ENCODE assay signal across 25 mouse cellular contexts in genomic region chr5:72776595-72776994, GRCm38 (mm10). TPM values are rescaled to one million over a fixed set of nuclear protein-coding genes. Genes with fewer than 3 reads are reported as not detected.
"Had no signal": no experiment of that assay in that cellular context is flagged by ENCODE, and none has a peak within 500 bp of the region (broad histone marks: within the 10 kb centered on the region; RNA-seq: fewer than 3 reads in every experiment).

No protein-coding gene starts in this region.

- H3K9ac ChIP-seq: heart, embryonic 12.5 days; hindbrain, embryonic 12.5 days; intestine, embryonic 15.5 days; limb, embryonic 12.5 days; liver, embryonic 13.5 days had no signal

- DNase-seq: gastrocnemius, adult 2 months; gastrocnemius, postnatal 10 days; gastrocnemius, postnatal 25 days; heart, postnatal 10 days; heart, postnatal 4 days; kidney, adult 18-20 months; kidney, adult 8-10 months; kidney, postnatal 10 days; kidney, postnatal 25 days; kidney, postnatal 4 days; liver; liver, embryonic 13.5 days had no signal

- H3K4me3 ChIP-seq: gastrocnemius, adult 2 months; heart, embryonic 10.5 days; heart, embryonic 12.5 days; hindbrain, embryonic 10.5 days; hindbrain, embryonic 12.5 days; intestine, embryonic 15.5 days; layer of hippocampus, adult 2 months; left cerebral cortex, adult 2 months; limb, embryonic 10.5 days; limb, embryonic 12.5 days; liver, embryonic 13.5 days had no signal

- H3K9me3 ChIP-seq: heart, embryonic 10.5 days; heart, embryonic 12.5 days; hindbrain, embryonic 10.5 days; hindbrain, embryonic 12.5 days; intestine, embryonic 15.5 days; limb, embryonic 10.5 days; limb, embryonic 12.5 days; liver, embryonic 13.5 days had no signal

- H3K4me2 ChIP-seq: heart, embryonic 12.5 days; hindbrain, embryonic 12.5 days; intestine, embryonic 15.5 days; limb, embryonic 12.5 days; liver, embryonic 11.5 days; liver, embryonic 13.5 days had no signal

- H3K27ac ChIP-seq: gastrocnemius, adult 2 months; heart, embryonic 10.5 days; hindbrain, embryonic 10.5 days; hindbrain, embryonic 12.5 days; intestine, embryonic 15.5 days; layer of hippocampus, adult 2 months; left cerebral cortex, adult 2 months; limb, embryonic 10.5 days; limb, embryonic 12.5 days; liver, embryonic 13.5 days had no signal

- ATAC-seq: inflammation-experienced regulatory T-cells, adult 6 months; intestine, embryonic 15.5 days; intestine, postnatal 0 days had no signal

- H3K4me1 ChIP-seq: hindbrain, embryonic 10.5 days; hindbrain, embryonic 12.5 days; intestine, embryonic 15.5 days; limb, embryonic 10.5 days; limb, embryonic 12.5 days; liver, embryonic 13.5 days had no signal

- H3K36me3 ChIP-seq: heart, embryonic 10.5 days; hindbrain, embryonic 10.5 days; hindbrain, embryonic 12.5 days; intestine, embryonic 15.5 days; limb, embryonic 10.5 days; limb, embryonic 12.5 days; liver, embryonic 13.5 days had no signal

- H3K27me3 ChIP-seq: heart, embryonic 12.5 days; hindbrain, embryonic 12.5 days; intestine, embryonic 15.5 days; limb, embryonic 12.5 days; liver, embryonic 13.5 days had no signal

RNA-seq across cellular contexts. Expression of gene Txk, which starts 24.0 kb away (rescaled TPM):
- total RNA-seq: gastrocnemius, postnatal 10 days; layer of hippocampus, adult 2 months had no signal
- polyA plus RNA-seq: heart, embryonic 10.5 days; heart, embryonic 12.5 days; hindbrain, embryonic 10.5 days; hindbrain, embryonic 12.5 days; kidney, embryonic 14.5 days; limb, embryonic 10.5 days; limb, embryonic 12.5 days; liver, embryonic 11.5 days; liver, embryonic 13.5 days had no signal
